Mouse (Mus musculus) neural tube, embryonic 12.5 days (tissue): ENCODE data around the gene Olfr298. TPM values are rescaled to one million over a fixed set of nuclear protein-coding genes. Genes with fewer than 3 reads are reported as not detected.

Source experiments
- ATAC-seq: fragments of 200-750 bp; cut with Nextera tagmentation; 2 replicates; pipeline ENCODE4 v1.8.0; 2017; ENCODE audit warnings: low read depth, mild to moderate bottlenecking, moderate TSS enrichment, moderate library complexity; ENCODE audit not compliant: low FRiP score
- H3K27ac ChIP-seq: fragments of 300-500 bp; sonication (generic); 2 replicates; pipeline ENCODE4 v1.5.1; 2016
- H3K27me3 ChIP-seq: fragments of 300-500 bp; sonication (generic); replicated peaks from 2 replicates; pipeline ENCODE4 v1.6.1; 2016; ENCODE audit warnings: mild to moderate bottlenecking
- H3K36me3 ChIP-seq: fragments of 300-500 bp; sonication (generic); 2 replicates; pipeline ENCODE4 v1.6.1; 2016; ENCODE audit warnings: mild to moderate bottlenecking
- H3K4me1 ChIP-seq: fragments of 300-500 bp; sonication (generic); 2 replicates; pipeline ENCODE4 v1.6.1; 2016
- H3K4me2 ChIP-seq: fragments of 300-500 bp; sonication (generic); replicated peaks from 2 replicates; pipeline ENCODE4 v1.6.1; 2016; ENCODE audit warnings: mild to moderate bottlenecking
- H3K4me3 ChIP-seq: fragments of 300-500 bp; sonication (generic); 2 replicates; pipeline ENCODE4 v1.5.1; 2016
- H3K9ac ChIP-seq: fragments of 300-500 bp; sonication (generic); 2 replicates; pipeline ENCODE4 v1.6.1; 2016; ENCODE audit warnings: mild to moderate bottlenecking
- H3K9me3 ChIP-seq: fragments of 300-500 bp; sonication (generic); 2 replicates; pipeline ENCODE4 v1.6.1; 2016; ENCODE audit warnings: mild to moderate bottlenecking
- WGBS: fragments of 180-500 bp; shearing (Covaris S2); methylation state at CpG from one replicate; pipeline ENCODE4 v1.1.7; 2016; 5-methylcytosine and 5-hydroxymethylcytosine counted together
- polyA plus RNA-seq: library from polyadenylated mRNA; unstranded; fragments of >200 nt; fragmentation: Nextera tagmentation; extraction: Ambion mirVana; gene quantifications from 2 replicates; pipeline ENCODE4 v1.2.1, GENCODE M21; 2016

Gene Olfr298
- not detected in 2 replicates for polyA plus RNA-seq

- 84% methylated on average over 1 of the region's 1 CpGs for WGBS
- Histone ChIP-seq H3K9me3 (no peaks in the 10 kb centered on the region), H3K36me3 (no peaks in the 10 kb centered on the region), H3K4me2 (no peak within 1 kb of the TSS), H3K27me3 (no peaks in the 10 kb centered on the region), H3K4me1 (no peaks in the 10 kb centered on the region), H3K9ac (no peak within 1 kb of the TSS), H3K27ac (no peak within 1 kb of the TSS), H3K4me3 (no peak within 1 kb of the TSS)
- ATAC-seq: no peak
Measured at GRCm38 (mm10) chr7:86492384-86492783, at the start of gene Olfr298. Olfr298 (minus strand) TSS chr7:86492484.

- H3K4me2 ChIP-seq: no peak within 1 kb of the TSS
- no peak within 1 kb of the TSS for H3K4me3 ChIP-seq
- ATAC-seq: no peak
- H3K27ac ChIP-seq: no peak within 1 kb of the TSS
- H3K9me3 ChIP-seq: no peaks in the 10 kb centered on the region
- H3K9ac ChIP-seq: no peak within 1 kb of the TSS
- no peaks in the 10 kb centered on the region for H3K4me1 ChIP-seq
- no peaks in the 10 kb centered on the region for H3K36me3 ChIP-seq
- H3K27me3 ChIP-seq: no peaks in the 10 kb centered on the region
Measured at GRCm38 (mm10) chr7:86519668-86520067, 27.4 kb upstream of the Olfr298 start, which contains the start of gene Olfr297. Olfr297 (plus strand) TSS chr7:86519968.

GRCm38 (mm10) chr7:86459621-86460020 lies 32.7 kb downstream of the Olfr298 start, which contains the start of gene Olfr299:
Olfr299 (plus strand) TSS chr7:86459921.
- Histone ChIP-seq H3K36me3 (no peaks in the 10 kb centered on the region), H3K27ac (no peak within 1 kb of the TSS), H3K4me2 (no peak within 1 kb of the TSS), H3K4me3 (no peak within 1 kb of the TSS), H3K9me3 (no peaks in the 10 kb centered on the region), H3K9ac (no peak within 1 kb of the TSS), H3K4me1 (no peaks in the 10 kb centered on the region), H3K27me3 (no peaks in the 10 kb centered on the region)
- ATAC-seq: no peak
- WGBS: 97% methylated on average over 1 of the region's 1 CpGs

Other genes starting within 250 kb of the Olfr298 start
- gene Vmn2r76, start 246.2 kb downstream of the Olfr298 start, polyA plus RNA-seq: not detected in 2 replicates
- gene Olfr310, start 215.3 kb downstream of the Olfr298 start, polyA plus RNA-seq: not detected in 2 replicates
- not detected in 2 replicates for gene Olfr309, start 178.8 kb downstream of the Olfr298 start, polyA plus RNA-seq
- gene Olfr308, start 166.9 kb downstream of the Olfr298 start, polyA plus RNA-seq: not detected in 2 replicates
- gene Olfr307, start 154.9 kb downstream of the Olfr298 start, polyA plus RNA-seq: not detected in 2 replicates
- not detected in 2 replicates for gene Olfr305, start 125.6 kb downstream of the Olfr298 start, polyA plus RNA-seq
- gene Olfr304, start 105.8 kb downstream of the Olfr298 start, polyA plus RNA-seq: not detected in 2 replicates
- not detected in 2 replicates for gene Olfr303, start 94.7 kb downstream of the Olfr298 start, polyA plus RNA-seq
- gene Olfr301, start 88.6 kb downstream of the Olfr298 start, polyA plus RNA-seq: not detected in 2 replicates
- gene Olfr299, start 32.6 kb downstream of the Olfr298 start, polyA plus RNA-seq: not detected in 2 replicates
- gene Olfr297, start 27.5 kb upstream of the Olfr298 start, polyA plus RNA-seq: not detected in 2 replicates
- not detected in 2 replicates for gene Olfr295, start 91.4 kb upstream of the Olfr298 start, polyA plus RNA-seq
- gene Olfr294, start 124.2 kb upstream of the Olfr298 start, polyA plus RNA-seq: not detected in 2 replicates
- gene Olfr293, start 156.6 kb upstream of the Olfr298 start, polyA plus RNA-seq: not detected in 2 replicates
- gene Olfr292, start 195.8 kb upstream of the Olfr298 start, polyA plus RNA-seq: not detected in 2 replicates